Mouse (Mus musculus) ES-CJ7 (cell line): Measurements from ENCODE around the gene Nynrin.

ENCODE experiments used
- DNase-seq: peaks from one replicate; pipeline ENCODE4 v3.0.0; 2011; ENCODE audit warnings: low read depth, low spot score

Gene Nynrin

GRCm38 (mm10) chr14:55877469-55878315, 23.9 kb downstream of the Nynrin start:
- DNase-seq: no peak

GRCm38 (mm10) chr14:55878316-55878940, 24.6 kb downstream of the Nynrin start:
- DNase-seq: peak; percentile 54

- peak; percentile 86 for DNase-seq
These were observed 25.8 kb downstream of the Nynrin start for GRCm38 (mm10) chr14:55879623-55880022.

- no peak for DNase-seq
These were observed 27.2 kb downstream of the Nynrin start for GRCm38 (mm10) chr14:55880982-55881381.

- DNase-seq: peak; percentile 29
These were observed 28.4 kb downstream of the Nynrin start for GRCm38 (mm10) chr14:55882171-55882641.

GRCm38 (mm10) chr14:55883149-55883661, 29.4 kb downstream of the Nynrin start:
- DNase-seq: no peak

GRCm38 (mm10) chr14:55883663-55884062, 29.9 kb downstream of the Nynrin start:
- DNase-seq: no peak

- DNase-seq: no peak
These were observed 30.4 kb downstream of the Nynrin start, which contains the start of gene Cbln3 for GRCm38 (mm10) chr14:55884166-55884565. Cbln3 (minus strand) TSS chr14:55884392.

- peak; percentile 86 for DNase-seq
These were observed 30.9 kb downstream of the Nynrin start, which contains the start of gene Khnyn for GRCm38 (mm10) chr14:55884713-55885113. Khnyn (plus strand) TSS chr14:55884947.

- no peak for DNase-seq
These were observed 31.4 kb downstream of the Nynrin start for GRCm38 (mm10) chr14:55885114-55885790.

- DNase-seq: no peak
These were observed 32.0 kb downstream of the Nynrin start for GRCm38 (mm10) chr14:55885791-55886271.

- DNase-seq: no peak
These were observed 33.0 kb downstream of the Nynrin start for GRCm38 (mm10) chr14:55886571-55887382.

GRCm38 (mm10) chr14:55897671-55898070, 43.9 kb downstream of the Nynrin start:
- no peak for DNase-seq

GRCm38 (mm10) chr14:55898947-55899346, 45.1 kb downstream of the Nynrin start:
- DNase-seq: no peak

- DNase-seq: peak; percentile 94
These were observed 46.0 kb downstream of the Nynrin start, which contains the start of gene Sdr39u1 for GRCm38 (mm10) chr14:55899701-55900413. Sdr39u1 (minus strand) TSS chr14:55900293.

GRCm38 (mm10) chr14:55900414-55900755, 46.6 kb downstream of the Nynrin start:
- no peak for DNase-seq

- peak; percentile 49 for DNase-seq
These were observed 51.7 kb downstream of the Nynrin start for GRCm38 (mm10) chr14:55905518-55905917.

- DNase-seq: peak; percentile 47
These were observed 59.6 kb downstream of the Nynrin start for GRCm38 (mm10) chr14:55913406-55913805.

- DNase-seq: peak; percentile 92
These were observed 64.7 kb downstream of the Nynrin start for GRCm38 (mm10) chr14:55918240-55919082.
